Mouse (Mus musculus) central nervous system, embryonic 14 days (tissue): ENCODE data around the gene Olfr247. TPM values are rescaled to one million over a fixed set of nuclear protein-coding genes. Genes with fewer than 3 reads are reported as not detected.

Source experiments
- polyA plus RNA-seq: library from polyadenylated mRNA; depleted of rRNA; stranded (reverse); fragments of >200 nt; gene quantifications from 2 replicates; pipeline ENCODE4 v1.2.3, GENCODE M21; 2012; rRNA removed

The Olfr247 gene
- polyA plus RNA-seq: not detected in 2 replicates

GRCm38 (mm10) chr10:129976040-129976439, at the start of gene Olfr247:
Gene Olfr247, minus strand, starts transcription at chr10:129976140.

GRCm38 (mm10) chr10:130012321-130012720, 36.4 kb upstream of the Olfr247 start, which contains the start of gene Olfr820:
Gene Olfr820, plus strand, starts transcription at chr10:130012621.

GRCm38 (mm10) chr10:129984962-129985361, 9.0 kb upstream of the Olfr247 start, which contains the start of gene Gm10310:
Gene Gm10310, minus strand, starts transcription at chr10:129985062.

GRCm38 (mm10) chr10:129967166-129967565, 8.8 kb downstream of the Olfr247 start, which contains the start of gene Olfr819:
Gene Olfr819, minus strand, starts transcription at chr10:129967266.

GRCm38 (mm10) chr10:129949000-129949399, 26.9 kb downstream of the Olfr247 start, which contains the start of gene Olfr818:
Gene Olfr818, minus strand, starts transcription at chr10:129949100.

Other genes starting within 250 kb of the Olfr247 start
- not detected in 2 replicates for gene Olfr805, start 246.8 kb downstream of the Olfr247 start, polyA plus RNA-seq
- not detected in 2 replicates for gene Olfr806, start 234.2 kb downstream of the Olfr247 start, polyA plus RNA-seq
- not detected in 2 replicates for gene Olfr807, start 218.3 kb downstream of the Olfr247 start, polyA plus RNA-seq
- not detected in 2 replicates for gene Olfr808, start 210.7 kb downstream of the Olfr247 start, polyA plus RNA-seq
- not detected in 2 replicates for gene Olfr809, start 201.5 kb downstream of the Olfr247 start, polyA plus RNA-seq
- gene Olfr810, start 181.2 kb downstream of the Olfr247 start, polyA plus RNA-seq: not detected in 2 replicates
- gene Olfr811, start 171.7 kb downstream of the Olfr247 start, polyA plus RNA-seq: not detected in 2 replicates
- not detected in 2 replicates for gene Olfr812, start 130.0 kb downstream of the Olfr247 start, polyA plus RNA-seq
- gene Olfr813, start 120.8 kb downstream of the Olfr247 start, polyA plus RNA-seq: not detected in 2 replicates
- gene Olfr814, start 96.3 kb downstream of the Olfr247 start, polyA plus RNA-seq: not detected in 2 replicates
- not detected in 2 replicates for gene Olfr815, start 70.3 kb downstream of the Olfr247 start, polyA plus RNA-seq
- gene Olfr816, start 60.5 kb downstream of the Olfr247 start, polyA plus RNA-seq: not detected in 2 replicates
- not detected in 2 replicates for gene Olfr818, start 27.0 kb downstream of the Olfr247 start, polyA plus RNA-seq
- gene Olfr819, start 8.9 kb downstream of the Olfr247 start, polyA plus RNA-seq: not detected in 2 replicates
- gene Gm10310, start 8.9 kb upstream of the Olfr247 start, polyA plus RNA-seq: not detected in 2 replicates
- gene Olfr820, start 36.5 kb upstream of the Olfr247 start, polyA plus RNA-seq: not detected in 2 replicates
- gene Olfr821, start 54.2 kb upstream of the Olfr247 start, polyA plus RNA-seq: not detected in 2 replicates
- not detected in 2 replicates for gene Olfr822, start 95.1 kb upstream of the Olfr247 start, polyA plus RNA-seq
- gene Olfr823, start 139.2 kb upstream of the Olfr247 start, polyA plus RNA-seq: not detected in 2 replicates
- not detected in 2 replicates for gene Olfr824, start 153.9 kb upstream of the Olfr247 start, polyA plus RNA-seq
- not detected in 2 replicates for gene Olfr825, start 190.6 kb upstream of the Olfr247 start, polyA plus RNA-seq
- gene Olfr826, start 208.0 kb upstream of the Olfr247 start, polyA plus RNA-seq: not detected in 2 replicates
- not detected in 2 replicates for gene Olfr827, start 238.3 kb upstream of the Olfr247 start, polyA plus RNA-seq